Mouse (Mus musculus) spleen, postnatal 36 days (tissue): ENCODE data around the gene Rheb.
"Not testable (repeated sequence)": the region's sequence is repeated elsewhere in the genome, so short reads cannot be mapped to it uniquely, and the experiment has no call there.

Source experiments
- DNase-seq, 2 experiments: peaks; one replicate each; pipeline ENCODE4 v3.0.0; 2022; ENCODE audit warnings: low spot score in 2 of 2, mixed read lengths in 1 of 2

Gene Rheb

GRCm38 (mm10) chr5:24842274-24843102, at the start of gene Rheb:
TSS of gene Rheb (minus strand) at chr5:24842624.
- peak; percentile 99 for DNase-seq

- no peak for DNase-seq
These were observed 47.4 kb upstream of the Rheb start for GRCm38 (mm10) chr5:24889860-24890259.

GRCm38 (mm10) chr5:24888874-24889591, 46.6 kb upstream of the Rheb start:
- no peak for DNase-seq

- DNase-seq, result no peak
These were observed 44.8 kb upstream of the Rheb start for GRCm38 (mm10) chr5:24887271-24887670.

GRCm38 (mm10) chr5:24878713-24879112, 36.3 kb upstream of the Rheb start:
- no peak for DNase-seq

- no peak for DNase-seq
These were observed 35.6 kb upstream of the Rheb start for GRCm38 (mm10) chr5:24877836-24878624.

- no peak for DNase-seq
These were observed 34.2 kb upstream of the Rheb start for GRCm38 (mm10) chr5:24876653-24877052.

DNA sequence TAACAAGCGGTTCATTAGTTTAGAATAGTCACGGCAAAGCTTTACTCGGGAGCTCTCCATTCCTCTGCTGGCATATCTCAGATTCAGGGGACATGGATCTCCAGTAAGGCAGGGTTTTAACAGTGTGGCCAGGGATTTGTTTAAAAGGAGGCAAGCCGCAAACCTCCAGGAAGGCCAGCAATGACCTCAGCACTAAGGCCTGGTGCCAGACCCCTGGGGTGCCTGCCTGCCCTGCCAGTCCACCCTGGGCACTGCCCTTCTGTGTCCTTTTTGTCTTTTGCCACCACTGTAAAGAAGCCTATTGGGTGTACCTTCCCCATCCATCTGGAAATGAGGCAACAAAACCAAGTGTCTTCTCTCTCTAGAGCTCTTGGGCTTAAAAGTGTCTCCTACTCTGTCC, 31.7 kb upstream of the Rheb start:
- no peak for DNase-seq

DNA sequence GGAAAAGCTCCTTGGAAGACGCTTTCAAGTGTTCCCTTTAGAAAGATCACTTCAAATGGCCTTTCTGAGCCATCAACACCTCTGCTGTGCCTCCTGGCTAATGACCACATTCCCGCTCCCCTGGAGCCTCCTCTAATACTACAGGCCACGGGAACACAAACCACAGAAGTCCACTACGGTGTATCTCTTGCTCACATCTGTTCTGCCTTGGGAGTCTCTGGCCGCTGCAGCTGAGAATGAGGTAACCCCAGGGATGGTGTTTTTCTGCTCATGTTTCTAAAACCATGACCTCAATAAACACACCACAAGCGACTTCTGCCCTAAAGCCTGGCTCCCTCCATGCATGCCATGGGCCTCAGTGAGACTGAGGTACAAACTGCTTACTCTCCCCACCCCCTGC, 30.8 kb upstream of the Rheb start:
- DNase-seq, result no peak

- no peak for DNase-seq
These were observed 28.9 kb upstream of the Rheb start for GRCm38 (mm10) chr5:24871276-24871675.

GRCm38 (mm10) chr5:24869796-24870289, 27.4 kb upstream of the Rheb start:
- peak; percentile 33 to 47 for DNase-seq

DNA sequence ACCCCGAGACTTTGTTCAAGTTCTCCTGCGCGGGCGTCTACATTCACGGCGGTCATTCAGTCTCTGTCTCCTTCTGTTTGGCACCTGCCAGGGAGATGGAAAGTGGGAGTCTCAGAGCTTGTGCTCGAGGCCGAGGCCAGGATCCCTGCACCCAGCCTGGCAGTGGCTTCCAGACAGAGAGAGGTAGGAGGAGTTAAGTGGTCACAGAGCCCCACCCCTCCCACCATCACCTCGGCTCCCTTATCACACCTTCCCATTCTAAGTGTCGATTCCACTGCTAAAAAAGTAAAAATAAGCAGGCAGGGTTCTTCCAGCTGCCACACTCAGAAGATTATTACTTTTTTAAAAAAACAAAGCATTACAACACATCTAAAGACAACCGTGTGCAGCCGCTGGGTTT, 21.4 kb upstream of the Rheb start:
- DNase-seq, result no peak

DNA sequence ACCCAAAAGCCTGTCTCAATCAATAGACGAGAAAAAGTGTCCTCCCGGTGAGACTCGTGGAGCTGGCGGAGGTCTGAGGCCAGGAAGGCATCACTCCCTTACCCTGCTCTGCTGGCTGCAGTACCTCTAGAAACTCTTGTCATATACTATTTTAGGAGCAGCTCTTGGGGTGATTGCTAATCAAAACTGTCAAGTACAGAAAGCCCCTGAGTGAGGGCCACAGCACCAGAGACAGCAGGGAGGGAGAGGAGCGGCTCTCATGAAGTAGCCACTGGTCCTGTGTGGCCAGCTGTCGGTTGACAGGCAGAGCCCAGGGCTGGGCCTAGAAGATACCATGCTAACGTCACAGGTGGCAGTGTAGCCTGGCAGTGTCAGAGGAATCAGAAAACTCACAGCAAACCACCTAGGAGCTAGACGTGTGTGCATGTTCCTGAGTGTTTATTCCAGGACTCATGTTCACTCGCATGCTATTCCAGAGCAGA, 19.1 kb upstream of the Rheb start:
- DNase-seq, result no peak

GRCm38 (mm10) chr5:24860635-24861448, 18.4 kb upstream of the Rheb start:
- no peak for DNase-seq

- no peak for DNase-seq
These were observed 17.5 kb upstream of the Rheb start for GRCm38 (mm10) chr5:24859771-24860540.

GRCm38 (mm10) chr5:24854827-24855600, 12.6 kb upstream of the Rheb start:
- no peak for DNase-seq

DNA sequence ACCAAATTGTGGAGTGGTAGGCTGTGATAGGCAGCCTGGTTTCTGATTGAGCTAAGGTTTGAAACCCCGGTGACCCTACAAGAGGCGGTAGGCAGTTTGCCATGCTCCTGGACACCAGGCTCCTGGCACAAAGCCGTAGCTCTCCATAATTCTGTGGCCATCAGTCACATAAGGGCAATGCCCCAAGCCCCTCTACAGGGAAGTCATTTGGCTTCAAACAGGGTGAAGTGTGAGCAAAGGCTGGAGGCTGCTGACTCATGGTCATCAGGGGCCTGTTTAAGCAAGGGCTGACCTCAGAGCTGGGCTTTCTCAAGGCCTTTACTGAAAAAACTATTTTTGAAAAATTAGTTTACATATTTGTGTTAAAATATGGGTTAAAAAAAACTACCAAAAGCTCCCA, 11.8 kb upstream of the Rheb start:
- DNase-seq, result no peak

- not testable (repeated sequence) for DNase-seq
These were observed 5.8 kb upstream of the Rheb start for GRCm38 (mm10) chr5:24848261-24848660.

DNA sequence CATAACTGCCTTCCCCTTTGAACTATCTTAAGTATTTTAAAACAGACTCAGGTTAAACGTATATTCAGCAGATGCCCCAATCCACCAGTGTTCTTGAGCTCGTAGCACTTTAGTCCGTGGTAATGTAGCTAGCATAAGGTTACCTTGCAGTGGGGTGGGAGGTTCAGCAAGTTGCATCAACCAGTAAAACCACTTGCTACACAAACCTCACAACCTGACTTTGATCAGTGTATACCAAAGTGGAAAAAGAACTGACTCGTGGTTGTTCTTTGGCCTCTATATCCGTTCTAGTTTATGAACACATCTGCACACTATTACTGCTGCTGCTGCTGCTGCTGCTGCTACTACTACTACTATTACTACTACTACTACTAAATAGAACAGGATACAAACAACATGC, 1.4 kb upstream of the Rheb start:
- DNase-seq, result no peak

GRCm38 (mm10) chr5:24843103-24843475, 665 bp upstream of the Rheb start:
- DNase-seq, result no peak
